Mouse (Mus musculus) heart, postnatal 0 days (tissue): ENCODE measurements around the gene Rnpep.

Experiments
- CTCF ChIP-seq: IDR thresholded peaks from 2 replicates; pipeline ENCODE4 v1.5.1; 2016; ENCODE audit warnings: antibody characterized with exemption, control low read depth, low read depth
- EP300 ChIP-seq: IDR thresholded peaks from 2 replicates; pipeline ENCODE4 v1.6.1; 2016; ENCODE audit warnings: antibody characterized with exemption, low read depth

GRCm38 (mm10) chr1:135325934-135326333 lies 42.0 kb upstream of the Rnpep start:
- TF ChIP-seq CTCF (no peak), EP300 (no peak)
